Mouse (Mus musculus) thymus, postnatal 14 days (tissue): ENCODE data around the gene Lrrn4cl.
"Not testable (repeated sequence)": the region's sequence is repeated elsewhere in the genome, so short reads cannot be mapped to it uniquely, and the experiment has no call there.

Experiments used
- DNase-seq: peaks from one replicate; pipeline ENCODE4 v3.0.0; 2021

Lrrn4cl gene

GRCm38 (mm10) chr19:8850402-8850901 is at the start of gene Lrrn4cl:
Lrrn4cl (plus strand) TSS chr19:8850768.
- DNase-seq, result no peak

- DNase-seq, result peak; percentile 92
Measured at GRCm38 (mm10) chr19:8802130-8802821, 48.3 kb upstream of the Lrrn4cl start, which contains the start of gene Zbtb3. Zbtb3 (plus strand) TSS chr19:8802555.

GRCm38 (mm10) chr19:8803204-8803780 is 47.3 kb upstream of the Lrrn4cl start:
- DNase-seq, result no peak

GRCm38 (mm10) chr19:8803879-8804660 is 46.5 kb upstream of the Lrrn4cl start:
- DNase-seq, result no peak

GRCm38 (mm10) chr19:8806810-8807209 is 43.8 kb upstream of the Lrrn4cl start:
- no peak for DNase-seq

- DNase-seq, result no peak
Measured at GRCm38 (mm10) chr19:8815812-8816211, 34.8 kb upstream of the Lrrn4cl start.

GRCm38 (mm10) chr19:8817001-8817400 is 33.6 kb upstream of the Lrrn4cl start:
- no peak for DNase-seq

GRCm38 (mm10) chr19:8818301-8818798 is 32.2 kb upstream of the Lrrn4cl start:
- no peak for DNase-seq

- peak; percentile 94 for DNase-seq
Measured at GRCm38 (mm10) chr19:8818801-8819595, 31.6 kb upstream of the Lrrn4cl start, which contains the start of gene Ttc9c. Ttc9c (minus strand) TSS chr19:8819333.

GRCm38 (mm10) chr19:8819596-8820423 is 30.8 kb upstream of the Lrrn4cl start, which contains the start of gene Hnrnpul2:
Hnrnpul2 (plus strand) TSS chr19:8820010.
- DNase-seq, result peak; percentile 98

- no peak for DNase-seq
Measured at GRCm38 (mm10) chr19:8820424-8820956, 30.1 kb upstream of the Lrrn4cl start.

GRCm38 (mm10) chr19:8821146-8821545 is 29.4 kb upstream of the Lrrn4cl start:
- DNase-seq, result no peak

GRCm38 (mm10) chr19:8822696-8823095 is 27.9 kb upstream of the Lrrn4cl start:
- no peak for DNase-seq

GRCm38 (mm10) chr19:8829660-8830059 is 20.9 kb upstream of the Lrrn4cl start, which contains the start of gene AC129217.1:
AC129217.1 (plus strand) TSS chr19:8829773.
- no peak for DNase-seq

GRCm38 (mm10) chr19:8830664-8831063 is 19.9 kb upstream of the Lrrn4cl start:
- no peak for DNase-seq

GRCm38 (mm10) chr19:8831262-8831661 is 19.3 kb upstream of the Lrrn4cl start:
- no peak for DNase-seq

GRCm38 (mm10) chr19:8832971-8833370 is 17.6 kb upstream of the Lrrn4cl start:
- no peak for DNase-seq

- not testable (repeated sequence) for DNase-seq
Measured at GRCm38 (mm10) chr19:8836327-8836726, 14.2 kb upstream of the Lrrn4cl start.

GRCm38 (mm10) chr19:8837251-8837791 is 13.2 kb upstream of the Lrrn4cl start, which contains the start of gene Bscl2:
Bscl2 (plus strand) TSS chr19:8837467.
- DNase-seq, result peak; percentile 87

- DNase-seq, result peak; percentile 35
Measured at GRCm38 (mm10) chr19:8838041-8838730, 12.4 kb upstream of the Lrrn4cl start.
